Mouse (Mus musculus): ENCODE measurements around the gene Ifitm5.
A peak's percentile ranks its signal among the peaks of the same experiment; 100 is the strongest.
"Not testable (repeated sequence)": the region's sequence is repeated elsewhere in the genome, so short reads cannot be mapped to it uniquely, and the experiment has no call there.

Gene Ifitm5

GRCm38 (mm10) chr7:140949824-140950530 lies at the start of gene Ifitm5:
Gene Ifitm5, minus strand, starts transcription at chr7:140950291.
- DNase-seq (ENCODE audit: low read depth): no peak

DNA sequence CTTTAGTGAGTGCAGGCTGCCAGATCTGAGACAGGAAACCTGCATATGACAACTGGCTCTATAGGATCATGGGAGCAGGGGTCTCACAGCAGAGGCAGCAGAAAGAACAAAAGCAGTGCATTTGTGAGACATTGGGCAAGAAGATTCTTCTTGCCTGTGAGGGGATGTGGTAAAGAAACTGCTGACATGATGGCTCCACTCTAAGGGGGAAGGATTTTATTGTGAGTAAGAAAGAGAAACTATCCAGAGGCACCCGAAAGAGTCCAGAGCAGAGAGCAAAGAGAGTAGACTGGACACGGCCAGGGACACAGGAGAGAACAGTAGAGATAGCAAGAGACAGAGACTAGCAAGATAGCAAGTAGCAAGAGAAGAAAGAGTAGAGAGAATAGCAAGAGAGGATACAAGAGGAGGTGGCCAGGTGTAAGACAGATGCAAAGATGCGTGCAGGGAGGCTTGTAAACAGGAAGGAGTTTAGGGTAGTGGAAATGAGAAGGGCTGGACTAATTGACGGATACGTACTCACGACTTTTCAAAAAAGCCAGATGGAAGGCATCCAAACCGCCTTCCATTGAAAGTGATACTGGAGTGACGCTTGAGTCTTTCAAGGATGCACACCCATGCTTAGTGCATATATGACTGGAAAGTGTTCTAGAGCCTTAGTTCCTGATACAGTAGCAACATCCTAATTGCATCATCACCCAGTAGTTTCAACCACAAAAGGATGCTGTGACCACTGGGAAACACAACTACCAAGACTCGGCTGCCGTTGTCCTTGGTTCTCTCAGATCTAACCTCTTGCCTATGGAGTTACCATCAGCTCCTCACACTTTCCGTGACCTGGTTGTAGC lies 49.0 kb upstream of the Ifitm5 start:
- peak; percentile 43 for DNase-seq (ENCODE audit: low read depth)

- no peak for DNase-seq (ENCODE audit: low read depth)
These were observed 47.7 kb upstream of the Ifitm5 start for GRCm38 (mm10) chr7:140997817-140998216.

DNA sequence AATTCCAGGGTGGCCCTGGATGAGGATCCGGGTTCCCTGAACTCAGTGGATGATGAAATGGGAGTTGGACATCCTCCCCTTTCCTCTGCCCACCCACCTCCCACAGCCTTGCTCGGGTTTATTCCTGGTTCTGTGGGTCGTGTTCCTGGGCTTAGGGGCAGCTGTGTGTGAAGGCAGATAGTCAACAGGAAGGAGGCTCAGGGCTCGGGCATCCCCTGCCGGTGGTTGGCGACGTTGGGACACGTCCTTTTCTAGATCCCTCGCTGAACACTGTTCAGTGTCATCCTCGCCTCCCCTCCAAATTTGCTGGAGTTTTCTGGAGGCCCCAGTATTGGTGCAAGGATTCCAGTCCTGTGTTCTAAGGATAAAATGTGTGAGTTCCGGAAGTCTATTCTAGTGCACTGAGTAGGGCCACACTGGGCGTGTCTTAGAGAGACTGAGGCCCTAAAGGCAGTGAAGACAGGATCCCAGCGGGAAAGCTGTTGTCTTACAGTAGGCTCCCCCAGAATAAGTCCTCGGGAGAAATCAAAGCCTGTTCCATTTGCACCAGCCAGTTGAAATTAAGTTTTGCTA lies 41.1 kb upstream of the Ifitm5 start:
- peak; percentile 24 for DNase-seq (ENCODE audit: low read depth)

GRCm38 (mm10) chr7:140990622-140991021 lies 40.5 kb upstream of the Ifitm5 start:
- DNase-seq (ENCODE audit: low read depth): no peak

- no peak for DNase-seq (ENCODE audit: low read depth)
These were observed 40.1 kb upstream of the Ifitm5 start for GRCm38 (mm10) chr7:140990185-140990584.

- DNase-seq (ENCODE audit: low read depth): no peak
These were observed 38.9 kb upstream of the Ifitm5 start for GRCm38 (mm10) chr7:140989022-140989421.

DNA sequence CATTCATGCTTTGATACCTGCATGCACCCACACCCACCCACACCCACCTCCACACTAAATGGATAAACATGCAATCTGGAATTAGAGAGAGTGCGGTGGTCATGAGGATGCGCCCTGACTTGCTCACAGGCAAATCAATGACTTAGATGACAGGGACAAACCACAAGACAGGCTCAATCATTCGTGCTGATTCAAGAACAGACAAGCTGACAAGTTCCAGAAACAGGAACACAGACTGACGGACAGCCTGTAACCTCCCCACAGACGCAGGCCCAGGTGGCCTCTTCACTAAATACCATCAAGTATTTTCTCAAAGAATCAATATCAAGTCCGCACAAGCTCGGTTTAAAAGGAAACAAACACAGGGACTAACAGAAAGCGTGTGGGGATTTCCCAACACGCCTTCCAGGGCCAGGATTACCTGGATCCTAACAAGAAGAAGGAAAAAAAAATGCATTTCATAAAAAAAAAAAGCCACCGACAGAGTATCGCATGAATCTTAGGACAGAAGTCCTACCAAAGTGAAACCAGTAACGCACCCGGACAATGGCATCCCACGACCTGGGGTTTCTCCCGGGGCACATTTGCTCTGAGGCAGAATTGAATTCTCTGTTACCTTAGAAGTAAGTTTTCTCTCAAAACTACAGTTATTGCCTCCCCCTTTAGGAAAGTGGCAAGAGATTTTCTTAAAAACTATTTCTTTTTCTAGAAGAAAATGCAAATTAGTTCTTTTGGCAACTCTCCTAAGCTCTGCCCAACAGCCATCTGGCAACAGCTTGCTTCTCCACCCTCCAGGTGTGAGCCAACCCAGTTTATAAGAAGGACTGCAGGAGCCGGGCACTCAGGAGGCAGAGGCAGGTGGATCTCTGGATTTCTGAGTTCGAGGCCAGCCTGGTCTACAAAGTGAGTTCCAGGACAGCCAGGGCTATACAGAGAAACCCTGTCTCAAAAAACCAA lies 37.4 kb upstream of the Ifitm5 start:
- no peak for DNase-seq (ENCODE audit: low read depth)

- DNase-seq (ENCODE audit: low read depth): no peak
These were observed 32.9 kb upstream of the Ifitm5 start for GRCm38 (mm10) chr7:140982971-140983370.

- no peak for DNase-seq (ENCODE audit: low read depth)
These were observed 31.6 kb upstream of the Ifitm5 start for GRCm38 (mm10) chr7:140981704-140982103.

- DNase-seq (ENCODE audit: low read depth): not testable (repeated sequence)
These were observed 26.6 kb upstream of the Ifitm5 start for GRCm38 (mm10) chr7:140976720-140977119.

DNA sequence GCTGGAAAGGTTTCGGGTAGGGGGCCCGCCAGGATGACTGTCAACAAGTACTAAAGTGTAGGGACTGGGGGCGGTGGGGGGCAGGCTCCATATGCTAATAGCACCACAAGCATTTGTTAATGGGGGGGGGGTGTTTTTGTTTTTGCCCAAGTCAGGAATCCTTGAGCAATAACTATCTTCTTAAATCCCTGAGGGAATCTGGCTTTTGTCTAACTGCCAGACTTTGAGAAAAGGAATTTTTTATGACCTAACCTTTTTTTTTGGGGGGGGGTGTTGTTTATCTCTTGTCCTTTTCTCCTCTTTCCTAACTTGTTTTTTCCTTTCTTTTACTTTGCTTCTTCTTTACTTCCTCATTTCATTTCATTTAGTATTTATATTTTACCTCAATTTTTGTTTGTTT lies 25.4 kb upstream of the Ifitm5 start:
- DNase-seq (ENCODE audit: low read depth): no peak

GRCm38 (mm10) chr7:140974940-140975339 lies 24.8 kb upstream of the Ifitm5 start:
- DNase-seq (ENCODE audit: low read depth): no peak

GRCm38 (mm10) chr7:140973396-140974165 lies 23.5 kb upstream of the Ifitm5 start:
- DNase-seq (ENCODE audit: low read depth): no peak

- no peak for DNase-seq (ENCODE audit: low read depth)
These were observed 21.5 kb upstream of the Ifitm5 start for GRCm38 (mm10) chr7:140971479-140972171.

DNA sequence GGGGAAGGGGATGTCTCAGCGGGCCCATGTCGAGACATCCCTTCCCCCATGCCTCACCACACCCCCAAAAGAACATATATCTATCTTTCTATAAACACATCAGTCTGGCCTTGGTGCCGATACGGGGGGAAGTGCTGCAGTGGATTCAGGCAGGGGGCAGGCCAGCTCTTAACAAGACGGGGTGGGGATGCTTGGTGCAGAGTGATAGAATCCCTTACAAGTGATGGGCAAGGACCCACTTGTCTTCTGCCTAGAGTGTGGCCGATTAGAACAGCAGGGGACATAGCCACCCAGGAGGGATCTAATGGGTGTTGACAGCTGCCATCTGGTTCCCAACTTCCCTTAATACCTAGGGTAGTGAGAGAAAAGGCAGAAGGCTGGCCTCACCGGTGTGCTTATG lies 20.8 kb upstream of the Ifitm5 start:
- no peak for DNase-seq (ENCODE audit: low read depth)

GRCm38 (mm10) chr7:140968710-140969109 lies 18.6 kb upstream of the Ifitm5 start:
- not testable (repeated sequence) for DNase-seq (ENCODE audit: low read depth)

DNA sequence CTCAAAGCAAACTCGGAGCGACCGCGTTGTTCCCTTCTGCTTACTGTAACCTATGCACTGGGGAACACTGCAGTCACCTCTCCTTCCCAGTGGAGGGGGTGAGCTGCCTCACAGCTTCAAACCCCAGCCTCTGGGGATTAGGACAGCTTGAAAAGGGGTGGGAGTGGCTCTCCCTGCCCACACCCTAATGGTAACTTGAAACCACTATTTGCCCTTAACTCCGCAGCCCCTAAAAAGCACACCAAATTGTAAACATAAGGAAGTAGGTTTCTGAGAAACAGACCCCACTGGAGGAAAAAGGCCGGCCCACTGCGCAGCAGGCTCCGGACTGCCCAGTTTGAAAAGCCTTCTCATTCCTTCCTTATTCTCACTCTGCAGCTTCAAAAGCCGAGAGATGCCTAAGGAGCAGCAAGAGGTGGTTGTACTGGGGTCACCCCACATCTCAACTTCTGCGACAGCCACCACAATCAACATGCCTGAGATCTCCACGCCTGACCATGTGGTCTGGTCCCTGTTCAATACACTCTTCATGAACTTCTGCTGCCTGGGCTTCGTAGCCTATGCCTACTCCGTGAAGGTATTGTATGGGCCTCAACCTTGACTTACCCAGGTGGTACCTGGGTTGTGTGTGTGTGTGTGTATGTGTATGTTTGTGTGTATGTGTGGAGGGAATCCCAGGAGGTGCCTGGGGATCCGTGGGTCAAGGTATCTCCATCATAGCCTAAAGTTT lies 17.9 kb upstream of the Ifitm5 start:
- no peak for DNase-seq (ENCODE audit: low read depth)

GRCm38 (mm10) chr7:140966921-140967320 lies 16.8 kb upstream of the Ifitm5 start, which contains the start of gene Ifitm1:
Gene Ifitm1, plus strand, starts transcription at chr7:140967221.
- no peak for DNase-seq (ENCODE audit: low read depth)

- DNase-seq (ENCODE audit: low read depth): no peak
These were observed 12.6 kb upstream of the Ifitm5 start for GRCm38 (mm10) chr7:140962733-140963132.

Data from naive thymus-derived CD4-positive, alpha-beta T cell, adult 2 months (primary cell).